13 mouse cellular contexts compared by ENCODE assay signal in genomic region chr6:47633467-47633866, GRCm38 (mm10). TPM values are rescaled to one million over a fixed set of nuclear protein-coding genes. Genes with fewer than 3 reads are reported as not detected.
DNase-seq lines count a peak whose midpoint lies in the region; ATAC-seq and TF ChIP-seq lines count a peak whose summit lies in the region.
"Had no signal": no experiment of that assay in that cellular context is flagged by ENCODE, and none has a peak within 500 bp of the region (broad histone marks: within the 10 kb centered on the region; RNA-seq: fewer than 3 reads in every experiment).

No protein-coding gene starts in this region.

- ATAC-seq in erythroid progenitor cell, adult 5-6 weeks (replicated peaks; ENCODE audit: low FRiP score, poor library complexity, severe bottlenecking), result no peak

- TF ChIP-seq RAD21 in CH12.LX (IDR thresholded peaks at IDR 0.05; ENCODE audit: low read depth, low read length), result peak; percentile 77

- no peak for TF ChIP-seq POLR2A in kidney, adult 2 months (IDR thresholded peaks at IDR 0.05; ENCODE audit: low read depth, low read length)
- no peak for TF ChIP-seq POLR2A in CH12.LX (IDR thresholded peaks at IDR 0.05; ENCODE audit: low read depth, low read length)

- H3K36me3 ChIP-seq in kidney, adult 2 months (ENCODE audit: control insufficient read depth, insufficient read depth, low read length), result no peaks in the 10 kb centered on the region
- H3K36me3 ChIP-seq in CH12.LX (replicated peaks in 1 of 2; ENCODE audit: control insufficient read depth in 1 of 2, insufficient read depth in 1 of 2, low read length in 1 of 2), result no peaks in the 10 kb centered on the region
- H3K36me3 ChIP-seq: forebrain, embryonic 10.5 days; heart, embryonic 15.5 days; limb, embryonic 15.5 days had no signal

- no peak for DNase-seq in kidney, adult 2 months
- no peak for DNase-seq in kidney, adult 8-10 months
- DNase-seq in CH12.LX (ENCODE audit: extremely low read depth) (peak; percentile 59), ZHBTc4 (ENCODE audit: low read depth, low spot score) (peak; percentile 78)
- DNase-seq in naive thymus-derived CD4-positive, alpha-beta T cell, adult 2 months (ENCODE audit: low read depth), result peak; percentile 49
- DNase-seq in ovary, postnatal 36 days (ENCODE audit: low spot score), result no peak
- DNase-seq in gastrocnemius, postnatal 25 days, result no peak
- DNase-seq: cerebellum, adult 8-10 months; right cerebral cortex, postnatal 25 days had no signal

- no peaks in the 10 kb centered on the region for H3K9me3 ChIP-seq in CH12.LX (replicated peaks; ENCODE audit: low read length)
- H3K9me3 ChIP-seq: forebrain, embryonic 10.5 days; heart, embryonic 15.5 days; limb, embryonic 15.5 days had no signal

- TF ChIP-seq EP300 in CH12.LX (IDR thresholded peaks at IDR 0.05; ENCODE audit: low read length), result no peak

- no peak overlapping the region for H3K27ac ChIP-seq in kidney, adult 2 months (ENCODE audit: insufficient read depth, low read depth, low read length)
- H3K27ac ChIP-seq in CH12.LX (ENCODE audit: insufficient read depth, low read depth), result no peak overlapping the region
- H3K27ac ChIP-seq: forebrain, embryonic 10.5 days; heart, embryonic 15.5 days; limb, embryonic 15.5 days had no signal

- H3K4me3 ChIP-seq in kidney, adult 2 months (ENCODE audit: insufficient read depth, low read depth, low read length), result no peak overlapping the region
- H3K4me3 ChIP-seq in CH12.LX (replicated peaks in 1 of 3; ENCODE audit: low read depth in 2 of 3, low read length in 2 of 3, poor library complexity in 1 of 3), result no peak overlapping the region
- H3K4me3 ChIP-seq: forebrain, embryonic 10.5 days; heart, embryonic 15.5 days; limb, embryonic 15.5 days had no signal

- no peak overlapping the region for H3K4me2 ChIP-seq in CH12.LX (ENCODE audit: insufficient read depth, low read depth, poor library complexity, severe bottlenecking)
- H3K4me2 ChIP-seq: heart, embryonic 15.5 days; limb, embryonic 15.5 days had no signal

- no peaks in the 10 kb centered on the region for H3K27me3 ChIP-seq in kidney, adult 2 months (replicated peaks; ENCODE audit: control insufficient read depth, insufficient read depth, low read length)
- no peaks in the 10 kb centered on the region for H3K27me3 ChIP-seq in CH12.LX (replicated peaks)
- H3K27me3 ChIP-seq: heart, embryonic 15.5 days; limb, embryonic 15.5 days had no signal

- dilution Hi-C loops in CH12.LX (cut with MboI; ENCODE audit: extremely low pct_ligation_motif_present, extremely low pct_unique_long_range_greater_than_20kb, low sequenced_read_pairs), result no loop called here

- 0 out of 2 replicates have a peak, but pooled peaks have one; percentile 17 for TF ChIP-seq CTCF in kidney, adult 2 months (conservative IDR thresholded peaks at IDR 0.05; ENCODE audit: insufficient read depth, insufficient read length, low read depth, low read length)
- TF ChIP-seq CTCF in CH12.LX (conservative IDR thresholded peaks at IDR 0.05 in 1 of 2, IDR thresholded peaks at IDR 0.05 in 1 of 2; ENCODE audit: low read depth in 2 of 2, low read length in 2 of 2), result peak in 1 of 2 experiments; percentile 69; a peak in 2 of 4 replicates

- H3K9ac ChIP-seq in CH12.LX (ENCODE audit: insufficient read depth, low read depth), result no peak overlapping the region
- H3K9ac ChIP-seq: heart, embryonic 15.5 days; limb, embryonic 15.5 days had no signal

- no peaks in the 10 kb centered on the region for H3K79me2 ChIP-seq in CH12.LX (replicated peaks; ENCODE audit: control insufficient read depth, extremely low read depth, insufficient read depth, poor library complexity, severe bottlenecking)

- no peaks in the 10 kb centered on the region for H3K4me1 ChIP-seq in kidney, adult 2 months (ENCODE audit: control insufficient read depth, insufficient read depth, low read length)
- H3K4me1 ChIP-seq in CH12.LX (ENCODE audit: control insufficient read depth in 1 of 2, insufficient read depth in 2 of 2), result peaks cover 0 to 11% of the 10 kb centered on the region in 2 experiments; a peak in 1 of 4 replicates
- H3K4me1 ChIP-seq: forebrain, embryonic 10.5 days; heart, embryonic 15.5 days; limb, embryonic 15.5 days had no signal

- in situ Hi-C loops in CH12.LX (cut with MboI; ENCODE audit: low pct_ligation_motif_present, low pct_unique_long_range_greater_than_20kb, low sequenced_read_pairs), result no loop called here

TF ChIP-seq in CH12.LX, 34 proteins besides CTCF, POLR2A, EP300 and RAD21:
- TF ChIP-seq CHD1 (IDR thresholded peaks at IDR 0.05; ENCODE audit: low read depth, low read length) (no peak), NRF1 (IDR thresholded peaks at IDR 0.05; ENCODE audit: low read depth, low read length) (no peak), MYC (IDR thresholded peaks at IDR 0.05; ENCODE audit: low read depth, low read length) (peak; percentile 94), MAX (IDR thresholded peaks at IDR 0.05; ENCODE audit: low read length) (peak; percentile 57), ZMIZ1 (IDR thresholded peaks at IDR 0.05; ENCODE audit: low read depth, low read length) (no peak), SMC3 (IDR thresholded peaks at IDR 0.05; ENCODE audit: low read depth, low read length) (peak; percentile 69)

RNA-seq across cellular contexts. Expression of gene Ezh2, which starts 38.3 kb away (rescaled TPM):
- 2.8 and 4.4 TPM in 2 replicates for polyA plus RNA-seq in kidney, adult 2 months (2012; rRNA removed)
- 66.3 and 90.4 TPM in 2 replicates for total RNA-seq in CH12.LX (2012; rRNA removed)
- 126 and 154 TPM in 2 replicates for total RNA-seq in CH12.LX (2014; rRNA removed)
- polyA plus RNA-seq in CH12.LX (2012; ENCODE audit: insufficient read length, low read depth), result 124 and 127 TPM in 2 replicates
- 1 to 10 TPM; 6.7 to 7.5 TPM for total RNA-seq in gastrocnemius, postnatal 25 days (2021)
- 527 and 773 TPM in 2 replicates for total RNA-seq in erythroid progenitor cell, adult 5-6 weeks (2015; ENCODE audit: low replicate concordance)
- total RNA-seq in erythroid progenitor cell, adult 5-6 weeks (2017; ENCODE audit: low replicate concordance), result 546 and 659 TPM in 2 replicates

Comparison
In these comparisons a context has a peak if more than half of its experiments do, and no peak if none do; other contexts are left out.
1. DNase-seq: peak in CH12.LX (single experiment), ZHBTc4 (single experiment) and naive thymus-derived CD4-positive, alpha-beta T cell, adult 2 months (single experiment); none in kidney, adult 2 months (single experiment), kidney, adult 8-10 months (0 of 2), ovary, postnatal 36 days (single experiment) and gastrocnemius, postnatal 25 days (single experiment).
2. RNA of gene Ezh2, which starts 38.3 kb away (total RNA-seq): 527 to 773 TPM in erythroid progenitor cell, adult 5-6 weeks and 66.3 to 154 TPM in CH12.LX; 6.7 to 7.5 TPM in gastrocnemius, postnatal 25 days; every median in the first group is over 4 times any median in the second.